Mouse (Mus musculus) fat pad, adult 2 months (tissue): ENCODE results near the gene Laptm4a.

Source experiments
- DNase-seq: peaks from one replicate; pipeline ENCODE4 v3.0.0-alpha.2; 2011; ENCODE audit warnings: low read depth, low spot score; ENCODE audit errors: extremely low read depth

Laptm4a gene

GRCm38 (mm10) chr12:8953136-8953535 lies 31.7 kb downstream of the Laptm4a start:
- no peak for DNase-seq

GRCm38 (mm10) chr12:8954161-8954561 lies 32.7 kb downstream of the Laptm4a start:
- DNase-seq: no peak

- no peak for DNase-seq
These were observed 40.3 kb downstream of the Laptm4a start for GRCm38 (mm10) chr12:8961607-8962316.

- no peak for DNase-seq
These were observed 48.4 kb downstream of the Laptm4a start for GRCm38 (mm10) chr12:8969828-8970227.

- peak; percentile 10 for DNase-seq
These were observed 52.5 kb downstream of the Laptm4a start, which contains the start of gene Wdr35 for GRCm38 (mm10) chr12:8973820-8974465. Gene Wdr35, plus strand, starts transcription at chr12:8973892.

- no peak for DNase-seq
These were observed 53.6 kb downstream of the Laptm4a start for GRCm38 (mm10) chr12:8975076-8975475.
